Mouse (Mus musculus) lung, embryonic 14.5 days (tissue): ENCODE data around the gene Rasa4. TPM values are rescaled to one million over a fixed set of nuclear protein-coding genes. Genes with fewer than 3 reads are reported as not detected.
"Not testable (repeated sequence)": the region's sequence is repeated elsewhere in the genome, so short reads cannot be mapped to it uniquely, and the experiment has no call there.

Experiments
- ATAC-seq: fragments of 200-750 bp; cut with Nextera tagmentation; 2 replicates; pipeline ENCODE4 v1.8.0; 2017; ENCODE audit warnings: mild to moderate bottlenecking, moderate TSS enrichment, moderate library complexity; ENCODE audit not compliant: insufficient read depth
- DNase-seq: peaks from one replicate; pipeline ENCODE4 v3.0.0-alpha.2; 2015
- H3K27ac ChIP-seq: fragments of 300-500 bp; sonication (generic); 2 replicates; pipeline ENCODE4 v1.5.1; 2014; ENCODE audit warnings: low read depth, mild to moderate bottlenecking, moderate library complexity
- H3K27me3 ChIP-seq: fragments of 300-500 bp; sonication (generic); 2 replicates; pipeline ENCODE4 v1.6.1; 2014; ENCODE audit warnings: low read length, control low read depth; ENCODE audit not compliant: insufficient read depth
- H3K36me3 ChIP-seq: fragments of 300-500 bp; sonication (generic); 2 replicates; pipeline ENCODE4 v1.6.1; 2014; ENCODE audit warnings: control low read depth; ENCODE audit not compliant: insufficient read depth
- H3K4me1 ChIP-seq: fragments of 300-500 bp; sonication (generic); 2 replicates; pipeline ENCODE4 v1.6.1; 2014; ENCODE audit warnings: antibody characterized with exemption, control low read depth; ENCODE audit not compliant: insufficient read depth
- H3K4me2 ChIP-seq: fragments of 300-500 bp; sonication (generic); 2 replicates; pipeline ENCODE4 v1.6.1; 2014; ENCODE audit warnings: mild to moderate bottlenecking
- H3K4me3 ChIP-seq: fragments of 300-500 bp; sonication (generic); 2 replicates; pipeline ENCODE4 v1.5.1; 2014; ENCODE audit warnings: low read depth, low read length
- H3K9ac ChIP-seq: fragments of 300-500 bp; sonication (generic); 2 replicates; pipeline ENCODE4 v1.6.1; 2014
- H3K9me3 ChIP-seq: fragments of 300-500 bp; sonication (generic); 2 replicates; pipeline ENCODE4 v1.6.1; 2016; ENCODE audit warnings: low read depth, low read length, control low read depth
- CTCF ChIP-seq: IDR thresholded peaks from 2 replicates; pipeline ENCODE4 v1.5.1; 2016; ENCODE audit warnings: antibody characterized with exemption, low read depth
- whole genome bisulfite sequencing: fragments of 180-500 bp; shearing (Covaris S2); extraction: QIAGEN DNeasy Blood & Tissue Kit; methylation state at CpG from one replicate; pipeline ENCODE4 v1.1.7; 2014; 5-methylcytosine and 5-hydroxymethylcytosine counted together
- polyA plus RNA-seq: library from polyadenylated mRNA; unstranded; fragments of >200 nt; fragmentation: Nextera tagmentation; extraction: Ambion mirVana; gene quantifications from 2 replicates; pipeline ENCODE4 v1.2.1, GENCODE M21; 2014

Gene Rasa4
- polyA plus RNA-seq, 1 experiment from 2014 or later, result 4.4 TPM

GRCm38 (mm10) chr5:136052861-136053655 lies 30.7 kb upstream of the Rasa4 start:
- H3K27me3 ChIP-seq, result no peaks in the 10 kb centered on the region
- ATAC-seq, result no peak
- H3K27ac ChIP-seq, result no peak overlapping the region
- no peak for TF ChIP-seq CTCF
- no peak for DNase-seq
- no peak overlapping the region for H3K9ac ChIP-seq
- H3K4me1 ChIP-seq, result peaks cover 14% of the 10 kb centered on the region
- no peaks in the 10 kb centered on the region for H3K36me3 ChIP-seq
- H3K4me3 ChIP-seq, result no peak overlapping the region
- WGBS, result 78% methylated on average over 8 of the region's 8 CpGs
- no peak overlapping the region for H3K4me2 ChIP-seq
- H3K9me3 ChIP-seq, result no peaks in the 10 kb centered on the region

- Histone ChIP-seq H3K27ac (no peak within 1 kb of the TSS), H3K4me2 (no peak within 1 kb of the TSS), H3K36me3 (no peaks in the 10 kb centered on the region), H3K9ac (no peak within 1 kb of the TSS), H3K9me3 (no peaks in the 10 kb centered on the region), H3K4me1 (peaks cover 14% of the 10 kb centered on the region), H3K27me3 (no peaks in the 10 kb centered on the region), H3K4me3 (no peak within 1 kb of the TSS)
- 85% methylated on average over 11 of the region's 11 CpGs for WGBS
- no peak for TF ChIP-seq CTCF
- no peak for DNase-seq
- ATAC-seq, result no peak
Measured at GRCm38 (mm10) chr5:136054301-136055077, 29.2 kb upstream of the Rasa4 start, which contains the start of gene Upk3bl. TSS of gene Upk3bl (plus strand) at chr5:136054492.

DNA sequence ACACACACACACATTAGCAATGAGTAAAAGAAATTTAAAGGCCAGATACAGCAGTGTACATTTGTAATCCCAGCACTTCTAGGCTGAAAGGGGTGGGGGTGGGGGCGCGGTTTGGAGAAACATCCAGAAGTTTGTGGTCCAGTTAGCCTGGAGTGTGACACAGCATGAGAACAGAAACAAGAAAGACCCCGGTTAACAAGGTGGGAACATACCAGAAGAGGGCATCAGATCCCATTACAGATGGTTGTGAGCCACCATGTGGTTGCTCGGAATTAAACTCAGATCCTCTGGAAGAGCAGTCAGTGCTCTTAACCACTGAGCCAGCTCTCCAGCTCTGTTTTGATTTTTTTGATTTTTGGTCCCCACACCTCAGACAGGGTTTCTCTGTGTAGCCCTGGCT lies 27.7 kb upstream of the Rasa4 start:
- H3K27me3 ChIP-seq, result no peaks in the 10 kb centered on the region
- H3K4me3 ChIP-seq, result no peak overlapping the region
- H3K36me3 ChIP-seq, result no peaks in the 10 kb centered on the region
- H3K9ac ChIP-seq, result no peak overlapping the region
- TF ChIP-seq CTCF, result no peak
- H3K4me1 ChIP-seq, result peaks cover 14% of the 10 kb centered on the region
- H3K9me3 ChIP-seq, result no peaks in the 10 kb centered on the region
- ATAC-seq (no peak), DNase-seq (no peak)
- H3K4me2 ChIP-seq, result no peak overlapping the region
- no peak overlapping the region for H3K27ac ChIP-seq
- 40% methylated on average over 4 of the region's 4 CpGs for WGBS

DNA sequence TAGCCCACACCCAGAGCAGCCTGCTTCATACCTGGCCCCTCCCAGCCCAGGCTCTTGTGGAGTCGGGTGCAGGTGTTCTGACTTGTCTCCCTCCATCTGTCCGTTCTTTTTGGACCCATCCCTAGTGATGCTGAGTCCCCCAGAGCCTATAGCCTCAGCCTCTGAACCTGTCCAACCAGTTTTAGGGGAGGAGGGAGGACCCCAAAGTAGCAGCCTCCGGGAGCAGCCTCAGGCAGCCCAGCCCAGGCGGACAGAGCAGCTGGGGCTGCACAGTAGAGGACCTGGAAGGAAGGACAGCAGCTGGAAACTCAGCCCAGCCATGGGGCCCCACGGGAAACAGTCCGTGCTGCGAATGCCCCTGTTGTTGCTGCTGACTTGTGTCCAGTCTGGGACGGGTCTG lies 26.6 kb upstream of the Rasa4 start:
- Histone ChIP-seq H3K9ac (no peak overlapping the region), H3K27me3 (no peaks in the 10 kb centered on the region), H3K4me1 (peaks cover 8% of the 10 kb centered on the region), H3K4me2 (no peak overlapping the region), H3K9me3 (no peaks in the 10 kb centered on the region), H3K36me3 (no peaks in the 10 kb centered on the region), H3K4me3 (no peak overlapping the region), H3K27ac (no peak overlapping the region)
- WGBS, result 12% methylated on average over 8 of the region's 8 CpGs
- ATAC-seq (peak; percentile 37; the same call in 1 of the 2 replicates), DNase-seq (no peak)
- no peak for TF ChIP-seq CTCF

GRCm38 (mm10) chr5:136061567-136061966 lies 22.1 kb upstream of the Rasa4 start:
- no peaks in the 10 kb centered on the region for H3K9me3 ChIP-seq
- TF ChIP-seq CTCF, result peak; percentile 99
- H3K36me3 ChIP-seq, result no peaks in the 10 kb centered on the region
- peaks cover 5% of the 10 kb centered on the region; the same call in 1 of the 2 replicates for H3K4me1 ChIP-seq
- peak; percentile 87 for DNase-seq
- H3K4me3 ChIP-seq, result no peak overlapping the region
- H3K27me3 ChIP-seq, result no peaks in the 10 kb centered on the region
- H3K9ac ChIP-seq, result no peak overlapping the region
- 10% methylated on average over 12 of the region's 12 CpGs for WGBS
- 0 out of 2 replicates have a peak overlapping the region, but pooled peaks have one; percentile 15 for H3K4me2 ChIP-seq
- no peak overlapping the region for H3K27ac ChIP-seq
- peak; percentile 27; the same call in 1 of the 2 replicates for ATAC-seq

DNA sequence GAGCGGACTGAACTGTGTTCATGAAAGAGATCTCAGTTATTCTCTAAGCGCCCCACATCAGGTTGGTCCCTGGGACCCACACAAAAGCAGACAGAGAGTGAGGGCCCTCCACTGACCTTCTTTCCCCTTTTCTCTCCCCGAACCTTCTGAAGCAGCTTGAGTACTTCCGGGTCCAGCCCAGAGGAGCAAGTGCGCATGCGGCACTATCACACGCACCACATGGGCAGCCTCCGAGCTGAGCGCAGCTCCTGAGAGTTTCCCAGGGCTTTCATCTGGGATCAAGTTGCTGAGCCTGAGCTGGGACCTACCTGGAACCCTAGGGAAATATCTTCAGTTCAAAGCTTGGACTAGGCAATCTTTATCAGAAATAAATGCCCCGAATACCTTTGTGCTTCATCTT lies 19.8 kb upstream of the Rasa4 start:
- Histone ChIP-seq H3K27ac (no peak overlapping the region), H3K9ac (no peak overlapping the region), H3K4me1 (no peaks in the 10 kb centered on the region), H3K4me3 (no peak overlapping the region), H3K27me3 (no peaks in the 10 kb centered on the region), H3K9me3 (no peaks in the 10 kb centered on the region), H3K36me3 (no peaks in the 10 kb centered on the region), H3K4me2 (no peak overlapping the region)
- TF ChIP-seq CTCF, result no peak
- WGBS, result 87% methylated on average over 10 of the region's 10 CpGs
- DNase-seq (no peak), ATAC-seq (no peak)

DNA sequence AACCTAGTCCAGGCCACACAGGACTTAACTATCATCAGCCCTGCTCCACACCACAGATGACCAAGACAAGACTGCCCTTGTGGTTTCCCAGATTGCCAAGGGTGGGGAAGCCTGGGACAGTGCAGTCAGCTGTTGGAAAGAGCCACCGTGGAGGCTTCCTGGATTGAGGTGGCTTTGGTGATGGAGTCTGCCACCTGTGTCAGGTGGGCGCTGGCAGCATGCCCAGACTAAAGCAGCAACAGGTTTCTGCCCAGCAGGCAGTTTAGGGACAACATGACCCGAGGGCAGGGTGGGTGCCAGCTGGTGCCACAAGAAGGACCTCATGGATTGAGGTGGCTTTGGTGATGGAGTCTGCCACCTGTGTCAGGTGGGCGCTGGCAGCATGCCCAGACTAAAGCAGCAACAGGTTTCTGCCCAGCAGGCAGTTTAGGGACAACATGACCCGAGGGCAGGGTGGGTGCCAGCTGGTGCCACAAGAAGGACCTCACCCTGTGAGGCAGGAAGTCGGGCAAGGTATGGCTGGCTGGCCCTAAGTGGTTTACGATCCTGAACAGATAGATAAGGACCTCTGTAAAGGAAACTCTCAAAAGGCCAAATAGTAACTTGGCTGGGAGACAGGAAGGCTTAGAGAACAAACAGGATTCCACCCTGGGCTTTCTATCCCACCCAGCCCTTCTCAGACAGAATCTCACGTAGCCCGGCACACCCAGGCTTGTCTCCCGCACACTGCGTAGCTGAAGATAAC lies 17.1 kb upstream of the Rasa4 start:
- H3K9me3 ChIP-seq, ATAC-seq, H3K4me2 ChIP-seq, H3K27ac ChIP-seq, H3K9ac ChIP-seq, DNase-seq, H3K27me3 ChIP-seq, H3K4me1 ChIP-seq, H3K4me3 ChIP-seq, H3K36me3 ChIP-seq: not testable (repeated sequence)
- 58% methylated on average over 11 of the region's 11 CpGs for WGBS
